Mouse (Mus musculus) layer of hippocampus, adult 9-10 months (tissue): ENCODE data around the gene Trip12.

Source experiments
- DNase-seq: peaks from one replicate; pipeline ENCODE4 v3.0.0; 2022; ENCODE audit warnings: low spot score

The Trip12 gene

DNA sequence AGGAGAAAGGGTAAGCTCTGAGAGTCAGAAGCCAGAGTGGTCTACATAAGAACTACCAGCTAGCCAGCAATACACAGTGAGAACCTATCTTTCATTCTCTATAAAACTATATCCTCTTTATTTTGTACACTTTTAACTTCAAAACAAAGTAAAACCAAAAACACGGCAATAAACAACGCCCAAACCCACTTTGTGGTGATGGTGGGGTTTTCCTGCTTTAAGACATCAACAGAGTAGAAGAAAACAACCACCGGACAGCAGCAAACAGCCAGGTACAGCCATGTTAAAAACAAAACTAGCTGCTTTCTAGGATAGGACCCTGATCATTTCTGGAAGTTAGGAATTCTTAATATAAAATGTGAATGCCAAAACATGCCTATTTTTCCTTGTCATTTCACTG lies 59.7 kb downstream of the Trip12 start:
- no peak for DNase-seq

DNA sequence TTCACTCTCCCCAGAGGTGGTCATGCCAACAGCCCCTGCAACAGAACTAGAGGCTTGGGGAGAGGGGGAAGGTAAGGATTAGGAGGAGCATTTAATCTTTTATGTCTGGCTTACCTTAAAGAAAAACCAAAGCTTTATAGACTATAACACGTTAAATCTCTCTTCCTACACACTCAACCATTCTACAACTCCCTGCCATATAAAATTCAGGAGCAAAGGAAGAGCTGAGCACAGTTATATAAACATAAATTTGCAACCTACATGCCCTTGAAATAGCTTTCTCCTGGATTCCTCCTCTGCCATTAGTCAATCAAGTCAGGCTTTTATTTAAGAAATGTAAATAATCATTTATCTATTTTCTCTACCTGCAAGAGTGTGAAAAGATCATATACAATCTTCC lies 62.9 kb downstream of the Trip12 start:
- no peak for DNase-seq

DNA sequence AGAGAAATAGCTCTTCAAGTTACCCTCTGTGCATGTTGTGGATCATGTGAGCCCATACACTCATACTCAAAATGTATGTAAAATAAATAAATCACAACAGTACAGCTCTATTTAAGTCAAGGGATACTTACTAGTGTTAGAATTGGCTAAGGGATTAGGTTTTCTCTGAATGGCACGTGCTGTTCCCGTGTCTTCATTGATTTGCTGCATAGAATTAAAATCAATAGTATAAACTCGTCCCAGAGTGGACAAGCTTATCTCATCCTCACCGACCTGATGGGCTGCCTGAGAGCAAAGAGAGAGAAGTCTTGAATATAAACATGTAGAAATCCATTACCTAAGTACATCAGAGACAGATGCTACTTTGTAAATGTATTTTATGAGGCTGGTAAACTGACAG lies 81.5 kb downstream of the Trip12 start:
- no peak for DNase-seq

DNA sequence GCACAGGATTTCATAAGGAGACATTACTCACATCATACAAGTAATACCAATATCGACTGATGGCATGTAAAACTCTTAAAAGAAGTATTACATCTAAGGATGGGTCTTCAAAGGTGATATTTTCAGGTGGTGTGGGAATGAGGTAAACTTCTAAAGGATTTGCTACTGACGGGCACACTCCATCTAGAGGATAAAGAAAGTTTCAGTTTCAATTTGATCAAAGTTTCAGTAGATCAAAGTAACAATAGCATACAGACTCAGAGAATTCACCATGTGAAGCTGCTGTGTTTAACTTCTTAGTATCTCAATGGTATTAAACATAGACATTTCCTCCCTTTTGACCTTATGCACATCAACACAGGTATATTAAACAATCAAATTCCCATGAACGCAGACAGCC lies 98.2 kb downstream of the Trip12 start:
- DNase-seq: no peak

DNA sequence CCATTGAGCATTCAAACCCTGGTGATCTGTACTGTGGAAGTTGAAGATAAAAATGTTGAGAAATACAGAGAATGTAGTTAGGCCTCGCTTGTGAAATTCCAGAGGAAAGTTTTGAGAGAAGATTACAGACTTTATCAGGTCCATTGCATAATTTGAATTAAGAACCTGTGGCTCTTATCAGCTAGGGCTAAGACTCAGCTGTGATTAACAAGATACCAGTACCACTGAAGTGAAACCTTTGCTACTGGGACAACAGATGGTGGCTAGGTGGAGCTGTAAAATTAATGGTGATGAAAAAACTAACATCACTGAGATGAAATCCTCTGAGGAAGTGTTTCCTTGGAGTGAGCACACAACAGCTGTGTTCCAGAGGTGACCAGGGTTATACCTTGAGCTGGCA lies 100.2 kb downstream of the Trip12 start:
- DNase-seq: no peak

DNA sequence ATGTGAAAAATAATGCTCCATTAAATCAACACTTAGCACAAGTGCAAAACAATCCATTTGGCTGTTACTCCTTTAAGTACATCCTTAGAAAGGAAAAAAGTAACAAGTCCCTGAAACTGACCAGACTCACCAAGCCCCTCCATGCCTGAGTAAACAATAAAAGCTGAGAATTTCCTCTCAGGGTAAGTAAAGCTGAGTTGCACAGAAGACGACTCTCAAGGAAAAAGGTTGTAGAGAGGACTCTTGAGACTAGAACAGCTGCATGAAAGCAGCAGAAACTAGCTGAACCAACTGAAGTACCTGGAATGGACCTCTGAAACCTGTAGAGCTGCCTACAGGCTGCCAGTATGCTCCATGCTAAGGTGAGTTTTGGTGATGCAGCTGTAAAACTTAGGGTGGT lies 103.2 kb downstream of the Trip12 start:
- DNase-seq: no peak

DNA sequence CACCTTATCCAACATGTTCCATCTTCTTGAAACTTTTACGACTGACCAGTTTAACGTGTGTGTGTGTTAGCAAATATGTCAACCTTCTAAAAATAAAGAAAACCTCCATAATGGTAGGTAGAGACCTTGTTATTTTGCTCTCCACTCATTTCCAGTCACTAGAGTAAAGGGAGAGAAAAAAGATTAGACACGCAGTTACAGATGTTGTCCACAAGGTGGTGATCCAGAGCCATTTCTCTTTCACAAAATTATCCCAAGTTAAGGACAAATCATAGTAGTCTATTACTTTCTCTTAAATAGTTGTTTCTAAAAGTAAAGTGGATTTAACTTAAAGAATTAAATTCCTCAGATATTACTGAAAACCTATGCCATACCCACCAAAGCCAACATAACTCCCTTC lies 106.5 kb downstream of the Trip12 start:
- no peak for DNase-seq

DNA sequence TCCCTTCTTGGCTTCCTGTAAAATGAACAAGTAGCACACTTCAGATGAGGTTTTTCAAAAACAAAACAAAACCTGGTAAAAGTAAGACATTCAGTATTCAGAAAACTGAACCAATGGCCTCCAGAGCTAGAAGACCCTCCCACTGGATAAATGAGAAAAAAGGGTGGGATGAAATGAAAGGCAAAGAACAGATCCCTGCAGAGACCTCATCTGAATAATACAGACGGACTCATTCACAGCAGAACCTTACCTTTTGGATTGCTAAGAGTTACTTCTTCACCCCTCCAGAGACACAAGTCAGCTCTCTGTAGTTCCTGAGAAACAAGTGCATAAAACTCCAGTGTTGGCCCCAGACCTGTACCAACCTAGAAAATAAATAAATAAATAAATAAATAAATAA lies 108.6 kb downstream of the Trip12 start:
- DNase-seq: no peak

DNA sequence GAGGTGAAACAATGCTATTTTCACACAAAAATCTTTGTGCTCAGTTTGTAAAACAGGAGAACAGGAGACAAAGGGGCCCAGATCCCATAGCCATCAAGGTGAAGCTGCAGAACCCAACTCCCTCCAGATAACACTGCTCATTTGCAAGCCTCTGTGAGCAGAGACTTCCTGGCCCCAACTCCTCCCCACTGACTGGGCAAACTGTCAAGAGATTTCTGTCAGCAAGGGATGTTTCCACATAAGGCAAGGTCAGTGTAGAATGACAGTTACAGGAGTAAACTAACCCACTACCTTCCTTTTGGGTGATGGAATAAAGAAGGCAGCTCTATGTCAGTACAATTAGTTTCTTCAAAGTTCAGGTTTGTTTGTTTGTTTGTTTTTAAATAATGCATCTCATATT lies 117.5 kb downstream of the Trip12 start:
- DNase-seq: no peak

DNA sequence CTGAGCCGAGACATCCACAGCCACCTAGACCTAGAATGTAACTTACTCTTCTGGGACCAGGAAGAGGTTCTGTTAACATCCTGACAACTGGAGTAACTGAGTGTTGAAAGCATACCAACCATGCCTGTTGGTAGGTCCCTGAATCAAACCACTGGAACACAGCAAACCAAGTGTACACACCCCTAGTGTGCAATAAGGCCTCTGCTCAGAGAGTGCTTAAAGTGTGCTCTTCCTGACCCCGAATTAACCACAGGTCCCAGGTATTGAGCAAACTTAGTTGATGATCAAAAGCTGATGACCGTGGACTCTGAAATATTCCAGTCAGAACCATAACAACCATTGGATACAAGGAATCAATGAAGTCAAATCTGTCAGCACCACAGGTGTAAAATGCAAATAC lies 117.9 kb downstream of the Trip12 start:
- no peak for DNase-seq

DNA sequence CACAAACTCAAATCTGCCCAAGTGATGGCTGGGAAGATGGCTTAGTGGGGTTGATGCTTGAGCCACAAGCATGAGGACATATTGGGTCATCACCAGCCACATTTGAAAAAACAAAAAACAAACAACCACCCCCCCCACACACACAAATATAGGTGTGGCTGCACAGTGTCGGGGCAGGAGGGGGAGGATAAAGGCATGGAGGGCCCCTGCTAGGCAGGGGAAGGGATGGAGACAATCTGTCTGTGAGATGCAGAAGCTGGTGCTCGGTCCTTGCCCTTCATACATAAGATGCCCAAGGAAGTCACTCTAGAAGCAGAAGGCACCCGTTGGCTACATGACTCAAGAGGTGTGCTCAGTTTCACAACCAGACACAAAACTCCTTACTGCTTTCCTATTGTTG lies 118.4 kb downstream of the Trip12 start:
- DNase-seq: no peak

DNA sequence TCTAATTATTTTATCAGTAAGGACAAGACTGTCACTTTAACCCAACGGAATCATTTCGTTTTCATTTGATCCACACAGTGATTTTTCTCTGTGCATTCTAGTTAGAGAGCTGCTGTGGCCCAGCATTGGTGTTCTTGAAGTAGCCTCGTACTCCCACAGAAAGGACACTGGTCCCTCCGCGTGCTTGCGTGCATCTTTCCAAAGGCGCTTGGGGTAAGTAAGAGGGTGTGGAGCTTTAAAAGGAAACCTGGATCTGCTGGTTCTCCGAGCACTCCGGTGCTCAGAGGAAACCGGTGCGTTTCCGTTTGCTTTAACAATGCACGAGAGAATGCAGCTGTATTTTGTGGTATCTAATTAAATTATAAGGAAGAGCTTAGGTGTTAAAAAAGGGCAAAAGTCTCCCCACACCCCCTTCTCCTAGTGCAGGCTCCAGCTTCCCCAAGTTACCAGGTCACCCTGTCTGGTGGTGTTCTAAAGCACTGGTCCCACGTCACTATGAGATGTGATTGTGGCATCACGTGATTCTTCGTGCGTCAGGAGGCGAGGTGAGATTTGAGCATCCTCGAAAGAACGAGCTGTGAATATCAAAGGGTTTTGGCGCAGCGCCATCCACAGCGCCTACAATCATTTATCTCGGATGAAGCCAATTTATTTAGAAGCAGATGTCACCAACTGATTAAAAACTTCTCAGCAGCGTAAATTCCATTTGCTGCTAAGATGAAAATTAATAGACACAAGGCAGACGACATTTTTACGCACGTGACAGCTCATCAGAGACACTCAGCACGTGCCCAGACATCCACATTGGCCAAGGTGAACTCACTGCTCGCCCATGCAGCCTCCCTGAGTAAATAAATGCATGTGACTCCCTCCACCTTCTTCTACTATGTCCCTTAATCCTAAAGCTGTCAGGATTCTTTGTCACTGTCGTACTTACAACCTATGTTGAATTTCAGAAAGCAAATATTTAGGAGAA lies 130.2 kb downstream of the Trip12 start:
- peak; percentile 71 for DNase-seq

DNA sequence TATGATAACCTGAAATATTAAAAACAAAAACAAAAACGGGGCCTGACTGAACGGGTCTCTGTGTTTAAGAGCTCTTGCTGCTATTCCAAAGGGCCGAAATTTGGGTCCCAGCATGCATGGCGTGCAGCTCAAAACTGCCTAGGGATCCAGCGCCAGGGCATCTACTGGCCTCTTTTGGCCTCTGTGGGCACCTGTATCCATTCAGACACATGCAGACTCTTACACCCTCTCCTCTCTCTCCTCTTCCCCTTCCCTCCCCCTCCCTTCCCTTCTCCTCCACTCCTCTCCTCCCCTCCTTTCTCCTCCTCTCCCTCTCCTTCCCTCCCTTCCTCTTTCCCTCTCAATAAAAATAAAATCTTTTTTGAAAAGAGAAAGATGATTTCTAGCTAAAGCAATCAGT lies 130.9 kb downstream of the Trip12 start:
- no peak for DNase-seq

DNA sequence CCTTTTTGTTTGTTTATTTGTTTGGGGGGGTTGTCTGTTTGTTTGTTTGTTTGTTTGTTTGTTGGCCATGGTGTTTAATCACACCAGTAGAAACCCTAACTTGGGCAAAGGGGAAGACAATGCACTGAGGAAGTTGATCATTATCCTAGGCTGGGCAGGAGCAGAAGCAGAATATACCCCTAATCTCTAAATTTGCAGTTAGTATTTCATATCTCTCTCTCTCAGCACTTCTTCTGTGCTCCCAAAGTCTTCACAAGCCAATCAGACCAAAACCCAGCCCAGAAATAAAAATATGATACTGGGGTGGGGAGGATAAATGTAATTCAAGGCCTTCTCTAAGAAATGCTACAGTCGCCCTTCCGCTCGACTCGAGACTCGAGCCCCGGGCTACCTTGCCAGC lies 140.1 kb downstream of the Trip12 start:
- no peak for DNase-seq

DNA sequence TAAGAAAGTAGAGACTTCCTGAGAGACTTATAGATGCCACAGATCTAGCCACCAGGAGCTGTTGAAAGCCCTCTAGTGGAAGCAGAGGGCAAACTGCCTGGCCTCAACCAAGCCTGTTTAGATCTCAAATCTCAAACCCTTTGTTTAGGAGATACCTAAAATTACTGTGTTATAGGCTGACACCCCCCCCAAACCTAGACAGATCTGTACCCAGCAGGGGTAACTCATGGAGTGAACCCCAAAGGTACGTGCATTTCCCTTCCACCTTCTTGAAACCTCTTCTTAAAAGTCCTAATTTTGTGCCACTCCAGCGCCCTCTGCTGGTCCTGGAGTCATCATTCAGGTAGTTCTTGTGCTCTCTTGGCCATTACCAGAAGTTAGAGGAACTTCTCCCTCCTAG lies 143.2 kb downstream of the Trip12 start:
- peak; percentile 71 for DNase-seq

DNA sequence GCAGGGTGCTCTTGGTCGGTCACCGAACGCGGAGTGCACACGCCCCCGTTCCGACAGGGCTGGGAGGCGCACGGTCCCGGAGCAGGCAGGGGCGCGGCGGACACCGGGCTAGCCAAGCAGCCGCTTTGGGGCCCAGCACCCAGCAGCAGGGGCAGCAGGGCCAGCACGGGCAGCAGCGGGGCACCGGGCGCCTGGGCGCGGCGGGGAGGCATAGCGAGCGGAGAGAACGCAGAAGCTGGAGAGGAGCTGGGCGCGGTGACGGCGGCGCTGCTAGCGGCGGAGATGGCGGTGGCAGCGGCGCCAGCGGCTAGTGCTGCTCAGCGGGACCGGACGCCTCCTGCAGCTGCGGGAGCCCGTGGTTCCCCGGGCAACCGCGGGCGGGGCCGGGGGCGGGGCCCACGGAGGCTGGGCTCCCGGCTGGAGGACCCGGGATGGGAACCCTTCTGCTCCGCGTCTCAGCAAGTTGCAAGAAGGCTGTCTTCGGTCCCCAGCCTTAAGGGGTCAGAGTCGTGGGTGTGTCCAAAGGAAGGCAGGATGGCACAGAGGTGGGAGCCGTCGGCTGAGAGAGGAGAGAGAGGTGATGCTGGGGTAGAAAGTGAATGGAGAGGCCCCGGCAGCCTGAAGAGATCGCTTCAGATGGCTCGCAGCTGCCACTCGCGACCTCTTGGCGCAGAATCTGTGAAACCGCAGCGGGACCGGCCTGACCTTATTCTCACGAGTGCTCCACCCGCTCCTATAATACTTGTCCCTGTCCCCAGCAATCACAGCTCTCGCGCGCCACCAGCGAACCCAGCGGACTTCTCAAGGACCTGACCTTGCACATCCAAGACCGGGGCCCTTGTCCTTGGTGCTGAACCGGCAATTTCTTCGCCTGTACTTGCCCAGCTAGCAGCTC lies 144.6 kb downstream of the Trip12 start, which contains the start of gene Dner:
Dner (minus strand) TSS at position 705 of the 895 bp plus-strand sequence.
- DNase-seq: no peak

DNA sequence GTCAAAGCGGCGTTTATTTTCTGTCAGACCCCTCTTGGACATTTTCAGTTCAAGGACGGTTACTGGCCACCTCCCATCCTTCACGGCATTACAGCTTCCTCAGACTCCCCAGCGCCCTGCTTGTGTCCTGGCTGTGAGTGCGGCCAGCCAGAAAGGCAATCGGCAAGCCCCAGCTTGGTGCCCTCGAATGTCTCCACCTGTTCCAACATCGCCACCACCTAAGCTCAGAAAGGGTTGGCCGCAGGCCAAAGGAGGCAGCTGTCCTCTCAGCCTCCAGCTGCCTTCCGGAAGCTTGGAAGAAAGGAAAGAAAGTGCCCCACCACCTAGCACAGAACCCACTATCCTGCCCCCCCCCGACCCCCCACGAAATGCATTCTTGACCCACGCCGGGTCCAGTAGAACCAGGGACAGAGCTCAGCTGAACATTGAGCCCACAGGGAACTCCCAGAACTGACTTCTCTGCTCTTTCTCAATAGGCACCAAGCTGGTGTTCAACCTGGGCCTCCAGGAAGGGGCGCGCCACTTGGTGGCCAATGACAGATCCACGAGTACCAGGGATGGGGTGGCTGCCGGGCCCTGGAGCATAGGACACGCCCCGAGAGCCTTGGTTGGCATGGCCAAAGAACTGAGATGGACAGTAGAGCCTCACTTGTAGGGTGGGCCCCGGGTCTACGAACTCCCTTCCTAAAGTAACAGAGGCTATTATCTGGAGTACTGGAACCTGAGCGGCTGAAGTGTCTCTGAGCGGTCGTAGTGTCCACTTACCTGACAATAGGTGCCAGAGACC lies 145.4 kb downstream of the Trip12 start:
- no peak for DNase-seq

DNA sequence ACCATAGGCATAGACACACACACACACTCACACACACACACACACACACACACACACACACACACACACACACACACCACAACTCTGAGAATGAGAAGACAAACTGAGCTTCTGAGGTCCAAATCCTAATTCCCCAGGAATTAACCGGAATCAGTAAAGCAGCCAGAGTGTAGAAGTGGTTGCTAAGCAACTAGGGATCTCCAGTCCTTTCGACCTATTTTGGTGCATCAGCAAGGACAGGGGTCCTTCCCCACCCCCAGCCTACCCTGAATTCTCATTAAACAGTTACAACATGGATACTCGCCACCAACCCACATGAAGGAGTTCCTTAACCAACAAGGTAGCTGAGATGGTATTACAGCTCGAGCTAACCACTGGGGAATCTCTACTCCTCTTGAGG lies 162.4 kb downstream of the Trip12 start:
- no peak for DNase-seq
